Mouse (Mus musculus): ENCODE measurements around the gene Ube2q2.
"Not testable (repeated sequence)": the region's sequence is repeated elsewhere in the genome, so short reads cannot be mapped to it uniquely, and the experiment has no call there.

The Ube2q2 gene

DNA sequence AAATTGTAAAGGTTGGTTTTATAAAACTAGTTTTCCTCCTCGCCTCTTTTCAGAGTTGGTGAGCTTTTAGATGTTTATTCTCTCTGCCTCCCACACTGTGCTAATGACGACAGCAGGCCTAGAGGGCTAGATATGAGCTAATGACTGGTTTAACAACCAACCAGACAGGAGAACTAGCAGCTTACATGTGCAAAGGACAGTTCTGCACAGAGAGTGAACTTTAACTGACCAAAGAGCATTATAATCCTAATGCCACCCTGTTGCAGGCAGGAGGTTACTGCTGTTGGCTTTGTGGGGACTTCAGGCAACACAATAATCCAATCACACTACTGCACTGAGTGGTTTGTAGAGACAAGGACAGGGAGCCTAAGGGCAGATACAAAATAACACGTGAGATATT is 94.6 kb downstream of the Ube2q2 start:
- DNase-seq: no peak

- DNase-seq: no peak
These were observed 95.4 kb downstream of the Ube2q2 start for GRCm38 (mm10) chr9:55244079-55244478.

- DNase-seq: not testable (repeated sequence)
These were observed 96.5 kb downstream of the Ube2q2 start for GRCm38 (mm10) chr9:55245057-55245750.

DNA sequence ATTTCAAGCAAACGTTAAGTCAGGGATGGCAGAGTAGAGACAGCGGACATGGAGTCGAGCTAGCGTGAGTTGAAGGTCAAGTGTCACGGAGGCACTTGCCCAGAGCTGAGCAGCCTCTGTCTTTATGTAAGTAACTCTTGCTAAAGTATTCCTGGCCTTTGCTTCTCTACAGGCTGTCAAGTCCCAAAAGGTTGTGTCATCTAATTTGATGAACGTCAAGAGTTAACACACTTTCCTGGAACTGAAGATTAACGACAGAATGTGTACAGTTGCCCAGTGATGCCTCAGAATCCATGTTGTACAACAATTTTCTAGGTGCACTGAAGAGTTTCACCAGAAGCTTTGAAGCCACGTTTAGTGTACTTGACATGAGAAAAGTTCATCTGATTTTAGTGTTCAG is 97.8 kb downstream of the Ube2q2 start:
- DNase-seq: no peak

GRCm38 (mm10) chr9:55246918-55247317 is 98.3 kb downstream of the Ube2q2 start:
- no peak for DNase-seq

DNA sequence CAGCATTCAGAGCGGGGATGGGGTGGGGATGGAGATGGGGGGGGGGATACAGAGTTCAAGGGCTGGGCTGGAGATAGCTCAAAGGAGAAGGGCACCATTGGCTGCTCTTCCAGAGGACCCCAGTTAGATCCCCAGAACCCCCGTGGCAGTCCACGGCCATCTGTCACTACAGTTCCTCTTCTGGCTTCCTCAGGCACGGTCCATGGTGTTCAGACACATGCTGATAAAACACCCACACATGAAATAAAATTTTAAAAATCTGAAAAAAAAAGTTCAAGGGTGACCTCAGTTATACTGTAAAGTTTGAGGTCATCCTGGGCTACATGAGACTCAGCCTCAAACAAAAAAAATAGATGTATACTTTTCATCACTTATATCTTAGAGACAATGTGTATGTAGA is 99.8 kb downstream of the Ube2q2 start:
- no peak for DNase-seq

- DNase-seq: no peak
These were observed 102.1 kb downstream of the Ube2q2 start for GRCm38 (mm10) chr9:55250595-55251247.

- peak in 1 of 2 experiments; percentile 35 for DNase-seq
These were observed 103.4 kb downstream of the Ube2q2 start for GRCm38 (mm10) chr9:55252097-55252496.

DNA sequence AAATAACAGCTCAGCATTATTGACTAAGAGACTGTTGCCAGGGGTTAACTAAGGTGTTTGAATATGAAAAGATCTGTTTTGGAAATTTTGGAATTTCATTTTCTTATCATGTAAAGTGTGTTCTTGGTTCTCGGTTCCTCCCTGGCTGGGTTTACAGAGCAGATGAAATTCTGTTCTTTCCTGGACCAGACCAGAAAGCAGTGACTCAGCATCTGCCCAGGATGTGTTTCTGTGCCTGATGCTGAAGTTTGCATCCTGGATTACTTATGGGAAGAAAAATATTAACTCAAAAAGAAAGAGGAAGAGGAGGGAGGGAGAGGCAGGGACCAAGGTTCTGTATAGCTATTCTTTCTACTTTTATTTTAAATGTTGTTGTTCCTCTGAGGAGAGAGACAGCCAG is 105.2 kb downstream of the Ube2q2 start:
- DNase-seq: no peak

GRCm38 (mm10) chr9:55255056-55255455 is 106.4 kb downstream of the Ube2q2 start:
- DNase-seq: no peak

- no peak for DNase-seq
These were observed 107.0 kb downstream of the Ube2q2 start for GRCm38 (mm10) chr9:55255604-55256003.

DNA sequence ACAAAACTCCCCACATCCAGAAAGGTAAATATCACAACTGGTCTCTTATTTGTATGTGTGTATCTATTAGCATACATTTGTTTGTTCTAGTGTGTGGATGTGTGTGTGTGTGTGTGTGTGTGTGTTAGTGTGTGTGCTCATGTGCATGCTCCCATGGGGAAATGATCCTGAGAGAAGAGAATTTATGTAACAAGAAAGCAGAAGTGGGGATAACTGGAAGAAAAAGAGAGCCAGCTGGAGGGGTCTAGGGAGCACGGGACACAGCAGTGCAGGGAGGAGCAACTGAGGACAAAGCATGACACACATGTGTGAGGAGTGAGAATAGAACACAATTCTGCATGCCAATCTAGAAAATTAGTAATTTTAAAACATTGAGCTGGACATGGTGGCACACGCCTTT is 108.5 kb downstream of the Ube2q2 start:
- DNase-seq: no peak
